Mouse (Mus musculus) MEL (cell line): ENCODE measurements at regions not wholly inside any gene's neighbourhood (a gene's known extent, or its start where the extent isn't known, plus 50 kb on each side); places are given as distances from the start of the nearest gene placed in this dataset.

Experiments
- DNase-seq: peaks from one replicate; pipeline ENCODE4 v3.0.0; 2011; ENCODE audit warnings: low read depth, low spot score
- H3K27ac ChIP-seq: 2 replicates; pipeline ENCODE4 v1.5.1; 2012; ENCODE audit warnings: low read depth, mild to moderate bottlenecking, control low read depth, low read length, moderate library complexity; ENCODE audit not compliant: control insufficient read depth
- H3K27me3 ChIP-seq, 2 experiments: fragments of 150-350 bp in 1 of 2; sonication (generic) in 1 of 2; 2 replicates each; pipeline ENCODE4 v1.6.1; 2012; ENCODE audit warnings: low read length in 2 of 2, mild to moderate bottlenecking in 2 of 2, improper control_type of control experiment in 1 of 2, moderate library complexity in 1 of 2; ENCODE audit not compliant: insufficient read depth in 2 of 2, control insufficient read depth in 1 of 2
- H3K36me3 ChIP-seq, 2 experiments: 2 replicates each; pipeline ENCODE4 v1.6.1; 2012 to 2014; ENCODE audit warnings: low read length in 2 of 2, improper control_type of control experiment in 1 of 2, inconsistent platforms in 1 of 2, mild to moderate bottlenecking in 1 of 2; ENCODE audit not compliant: insufficient read depth in 2 of 2, control insufficient read depth in 1 of 2
- H3K4me1 ChIP-seq, 2 experiments: fragments of 150-350 bp in 1 of 2; sonication (generic) in 1 of 2; 2 replicates each; pipeline ENCODE4 v1.6.1; 2012; ENCODE audit warnings: low read length in 2 of 2, improper control_type of control experiment in 1 of 2, mild to moderate bottlenecking in 1 of 2; ENCODE audit not compliant: insufficient read depth in 2 of 2, control insufficient read depth in 1 of 2
- H3K4me3 ChIP-seq, 2 experiments: fragments of 150-350 bp in 1 of 2; sonication (generic) in 1 of 2; 2 replicates each; pipeline ENCODE4 v1.5.1; 2012; ENCODE audit warnings: low read depth in 2 of 2, low read length in 2 of 2, mild to moderate bottlenecking in 2 of 2, moderate library complexity in 2 of 2, control low read depth in 1 of 2, improper control_type of control experiment in 1 of 2; ENCODE audit not compliant: control insufficient read depth in 1 of 2, insufficient read depth in 1 of 2
- H3K79me2 ChIP-seq: 2 replicates; pipeline ENCODE4 v1.6.1; 2012; ENCODE audit warnings: mild to moderate bottlenecking, low read length, moderate library complexity; ENCODE audit not compliant: control insufficient read depth, poor library complexity, insufficient read depth
- H3K9ac ChIP-seq: 2 replicates; pipeline ENCODE4 v1.6.1; 2012; ENCODE audit warnings: low read depth, mild to moderate bottlenecking, control low read depth, low read length, moderate library complexity; ENCODE audit not compliant: control insufficient read depth, poor library complexity, severe bottlenecking
- H3K9me3 ChIP-seq: fragments of 150-350 bp; sonication (generic); replicated peaks from 2 replicates; pipeline ENCODE4 v1.6.1; 2012; ENCODE audit warnings: mild to moderate bottlenecking, low read length, improper control_type of control experiment, moderate library complexity; ENCODE audit not compliant: insufficient read depth
- BHLHE40 ChIP-seq: IDR thresholded peaks from 2 replicates; pipeline ENCODE4 v1.6.1; 2012; ENCODE audit warnings: low read depth, mild to moderate bottlenecking, inconsistent platforms, low read length, improper control_type of control experiment, borderline replicate concordance
- CHD1 ChIP-seq: IDR thresholded peaks from 2 replicates; pipeline ENCODE4 v1.6.1; 2012; ENCODE audit warnings: low read depth, mild to moderate bottlenecking, inconsistent platforms, low read length, improper control_type of control experiment
- CHD2 ChIP-seq: IDR thresholded peaks from 2 replicates; pipeline ENCODE4 v1.6.1; 2011; ENCODE audit warnings: low read length, improper control_type of control experiment
- CTCF ChIP-seq, 3 experiments: IDR thresholded peaks in 2 of 3; conservative IDR thresholded peaks in 1 of 3; 2 replicates each; pipeline ENCODE4 v1.5.1; 2011 to 2012; ENCODE audit warnings: low read length in 3 of 3, low read depth in 2 of 3, mild to moderate bottlenecking in 2 of 3, improper control_type of control experiment in 1 of 3, inconsistent platforms in 1 of 3, mixed read lengths in 1 of 3, moderate library complexity in 1 of 3; ENCODE audit not compliant: control insufficient read depth in 1 of 3, insufficient read depth in 1 of 3, poor library complexity in 1 of 3, severe bottlenecking in 1 of 3
- E2F4 ChIP-seq: IDR thresholded peaks from 2 replicates; pipeline ENCODE4 v1.6.1; 2011; ENCODE audit warnings: low read depth, low read length, improper control_type of control experiment, borderline replicate concordance
- ELF1 ChIP-seq: IDR thresholded peaks from 2 replicates; pipeline ENCODE4 v1.6.1; 2014; ENCODE audit warnings: low read depth, mild to moderate bottlenecking, inconsistent platforms, low read length, improper control_type of control experiment, moderate library complexity
- EP300 ChIP-seq, 2 experiments: IDR thresholded peaks; 2 replicates each; pipeline ENCODE4 v1.6.1; 2011; ENCODE audit warnings: improper control_type of control experiment in 2 of 2, low read length in 2 of 2, low read depth in 1 of 2, mild to moderate bottlenecking in 1 of 2
- ETS1 ChIP-seq: IDR thresholded peaks from 2 replicates; pipeline ENCODE4 v1.6.1; 2012; ENCODE audit warnings: low read depth, mild to moderate bottlenecking, inconsistent platforms, low read length, improper control_type of control experiment, moderate library complexity
- GABPA ChIP-seq: IDR thresholded peaks from 2 replicates; pipeline ENCODE4 v1.6.1; 2012; ENCODE audit warnings: low read depth, mild to moderate bottlenecking, inconsistent platforms, low read length, improper control_type of control experiment, moderate library complexity
- GATA1 ChIP-seq: IDR thresholded peaks from 2 replicates; pipeline ENCODE4 v1.6.1; 2011; ENCODE audit warnings: low read depth, low read length, improper control_type of control experiment
- HCFC1 ChIP-seq: IDR thresholded peaks from 2 replicates; pipeline ENCODE4 v1.6.1; 2012; ENCODE audit warnings: low read depth, mild to moderate bottlenecking, inconsistent platforms, low read length, improper control_type of control experiment, moderate library complexity
- JUND ChIP-seq: IDR thresholded peaks from 2 replicates; pipeline ENCODE4 v1.6.1; 2011; ENCODE audit warnings: low read depth, mild to moderate bottlenecking, improper control_type of control experiment, low read length
- KAT2A ChIP-seq: conservative IDR thresholded peaks from 2 replicates; pipeline ENCODE4 v1.6.1; 2012; ENCODE audit warnings: low read depth, low read length, improper control_type of control experiment, inconsistent platforms
- MAFK ChIP-seq: IDR thresholded peaks from 2 replicates; pipeline ENCODE4 v1.6.1; 2011; ENCODE audit warnings: low read depth, mild to moderate bottlenecking, low read length, improper control_type of control experiment, borderline replicate concordance
- MAX ChIP-seq: IDR thresholded peaks from 2 replicates; pipeline ENCODE4 v1.6.1; 2011; ENCODE audit warnings: low read length, improper control_type of control experiment
- MAZ ChIP-seq: IDR thresholded peaks from 2 replicates; pipeline ENCODE4 v1.6.1; 2012; ENCODE audit warnings: low read depth, mild to moderate bottlenecking, inconsistent platforms, low read length, improper control_type of control experiment
- MEF2A ChIP-seq: IDR thresholded peaks from 2 replicates; pipeline ENCODE4 v1.6.1; 2014; ENCODE audit warnings: low read depth, mild to moderate bottlenecking, inconsistent platforms, low read length, improper control_type of control experiment; ENCODE audit not compliant: poor library complexity, insufficient replicate concordance, severe bottlenecking; ENCODE audit errors: extremely low read depth
- MXI1 ChIP-seq: IDR thresholded peaks from 2 replicates; pipeline ENCODE4 v1.6.1; 2011; ENCODE audit warnings: mild to moderate bottlenecking, low read depth, low read length, improper control_type of control experiment
- MYB ChIP-seq: IDR thresholded peaks from 2 replicates; pipeline ENCODE4 v1.6.1; 2011; ENCODE audit warnings: mild to moderate bottlenecking, low read depth, low read length, improper control_type of control experiment
- MYC ChIP-seq: IDR thresholded peaks from 2 replicates; pipeline ENCODE4 v1.6.1; 2011; ENCODE audit warnings: low read depth, mild to moderate bottlenecking, low read length, improper control_type of control experiment, moderate library complexity
- NELFE ChIP-seq: IDR thresholded peaks from 2 replicates; pipeline ENCODE4 v1.6.1; 2011; ENCODE audit warnings: low read depth, low read length, improper control_type of control experiment
- NRF1 ChIP-seq: IDR thresholded peaks from 2 replicates; pipeline ENCODE4 v1.6.1; 2014; ENCODE audit warnings: low read depth, mild to moderate bottlenecking, inconsistent platforms, low read length, improper control_type of control experiment, moderate library complexity; ENCODE audit not compliant: poor library complexity, insufficient read depth, severe bottlenecking
- POLR2A ChIP-seq, 2 experiments: IDR thresholded peaks; 2 replicates each; pipeline ENCODE4 v1.6.1; 2011 to 2012; ENCODE audit warnings: low read length in 2 of 2, mild to moderate bottlenecking in 2 of 2, control low read depth in 1 of 2, improper control_type of control experiment in 1 of 2, low read depth in 1 of 2, moderate library complexity in 1 of 2; ENCODE audit not compliant: control insufficient read depth in 1 of 2, insufficient read depth in 1 of 2, poor library complexity in 1 of 2
- POLR2AphosphoS2 ChIP-seq: IDR thresholded peaks from 2 replicates; pipeline ENCODE4 v1.6.1; 2011; ENCODE audit warnings: low read length, improper control_type of control experiment
- POLR2AphosphoS5 ChIP-seq: IDR thresholded peaks from 2 replicates; pipeline ENCODE4 v1.6.1; 2012; ENCODE audit warnings: low read depth, borderline replicate concordance, mild to moderate bottlenecking, inconsistent platforms, low read length, moderate library complexity, mixed read lengths
- RAD21 ChIP-seq: IDR thresholded peaks from 2 replicates; pipeline ENCODE4 v1.6.1; 2011; ENCODE audit warnings: mild to moderate bottlenecking, low read depth, low read length, improper control_type of control experiment
- RCOR1 ChIP-seq: IDR thresholded peaks from 2 replicates; pipeline ENCODE4 v1.6.1; 2012; ENCODE audit warnings: low read depth, mild to moderate bottlenecking, inconsistent platforms, low read length, improper control_type of control experiment
- SMC3 ChIP-seq: IDR thresholded peaks from 2 replicates; pipeline ENCODE4 v1.6.1; 2011; ENCODE audit warnings: low read depth, low read length, improper control_type of control experiment
- TAL1 ChIP-seq: IDR thresholded peaks from 2 replicates; pipeline ENCODE4 v1.6.1; 2012; ENCODE audit warnings: mild to moderate bottlenecking, inconsistent platforms, low read length, moderate library complexity, mixed read lengths
- TBP ChIP-seq: IDR thresholded peaks from 2 replicates; pipeline ENCODE4 v1.8.0; 2011; ENCODE audit warnings: low read depth, low read length, improper control_type of control experiment
- TCF12 ChIP-seq: IDR thresholded peaks from 2 replicates; pipeline ENCODE4 v1.6.1; 2014; ENCODE audit warnings: low read depth, mild to moderate bottlenecking, inconsistent platforms, low read length, improper control_type of control experiment, moderate library complexity
- UBTF ChIP-seq: IDR thresholded peaks from 2 replicates; pipeline ENCODE4 v1.6.1; 2012; ENCODE audit warnings: low read depth, mild to moderate bottlenecking, inconsistent platforms, low read length, improper control_type of control experiment, moderate library complexity, borderline replicate concordance; ENCODE audit not compliant: insufficient read depth
- USF1 ChIP-seq: IDR thresholded peaks from 2 replicates; pipeline ENCODE4 v1.6.1; 2014; ENCODE audit warnings: low read depth, mild to moderate bottlenecking, inconsistent platforms, low read length, improper control_type of control experiment, moderate library complexity
- USF2 ChIP-seq, 2 experiments: IDR thresholded peaks; 2 replicates each; pipeline ENCODE4 v1.6.1; 2011 to 2012; ENCODE audit warnings: improper control_type of control experiment in 2 of 2, low read length in 2 of 2, borderline replicate concordance in 1 of 2, inconsistent platforms in 1 of 2, low read depth in 1 of 2, mild to moderate bottlenecking in 1 of 2; ENCODE audit not compliant: insufficient read depth in 1 of 2
- ZC3H11A ChIP-seq: IDR thresholded peaks from 2 replicates; pipeline ENCODE4 v1.6.1; 2012; ENCODE audit warnings: low read depth, mild to moderate bottlenecking, inconsistent platforms, low read length, improper control_type of control experiment
- ZKSCAN1 ChIP-seq: IDR thresholded peaks from 2 replicates; pipeline ENCODE4 v1.6.1; 2012; ENCODE audit warnings: low read depth, mild to moderate bottlenecking, inconsistent platforms, low read length, improper control_type of control experiment, moderate library complexity
- ZMIZ1 ChIP-seq: IDR thresholded peaks from 2 replicates; pipeline ENCODE4 v1.6.1; 2012; ENCODE audit warnings: low read depth, mild to moderate bottlenecking, inconsistent platforms, low read length, improper control_type of control experiment, moderate library complexity
- ZNF384 ChIP-seq: IDR thresholded peaks from 2 replicates; pipeline ENCODE4 v1.6.1; 2012; ENCODE audit warnings: low read depth, mild to moderate bottlenecking, inconsistent platforms, low read length, improper control_type of control experiment

GRCm38 (mm10) chr10:100701938-100702337 is 111.7 kb downstream of the 1700017N19Rik start:
- DNase-seq = peak; percentile 85
- H3K4me3 ChIP-seq = peak overlapping the region; percentile 22 to 31; a peak in 3 of 4 replicates
- H3K36me3 ChIP-seq = peaks cover 0 to 4% of the 10 kb centered on the region in 2 experiments; a peak in 2 of 4 replicates
- no peaks in the 10 kb centered on the region for H3K9me3 ChIP-seq
- H3K9ac ChIP-seq = peak overlapping the region; percentile 22; the same call in 1 of the 2 replicates
- H3K27ac ChIP-seq = peak overlapping the region; percentile 88
- no peaks in the 10 kb centered on the region for H3K27me3 ChIP-seq
- peaks cover 4% of the 10 kb centered on the region in 2 experiments; a peak in 3 of 4 replicates for H3K4me1 ChIP-seq
- no peaks in the 10 kb centered on the region for H3K79me2 ChIP-seq
- TF ChIP-seq NELFE (no peak), GATA1 (peak; percentile 88), RAD21 (no peak), TBP (peak; percentile 23), SMC3 (no peak), RCOR1 (peak; percentile 70), POLR2A (IDR thresholded peaks at IDR 0.05; ENCODE audit: control insufficient read depth in 1 of 2, insufficient read depth in 1 of 2, low read depth in 1 of 2, low read length in 2 of 2, poor library complexity in 1 of 2) (no peak), JUND (no peak), BHLHE40 (no peak), GABPA (no peak), ETS1 (peak; percentile 59; the same call in 1 of the 2 replicates), MEF2A (no peak), ZKSCAN1 (no peak), MYB (no peak), KAT2A (no peak), HCFC1 (no peak), ZC3H11A (no peak), CHD2 (no peak), USF1 (no peak), NRF1 (no peak), MYC (no peak), MAX (no peak), USF2 (IDR thresholded peaks at IDR 0.05; ENCODE audit: borderline replicate concordance in 1 of 2, insufficient read depth in 1 of 2, low read depth in 1 of 2, low read length in 2 of 2) (no peak), ZNF384 (no peak), UBTF (no peak), TAL1 (no peak), MAFK (no peak), E2F4 (no peak), EP300 (IDR thresholded peaks at IDR 0.05; ENCODE audit: low read depth in 1 of 2, low read length in 2 of 2) (peak; percentile 90 to 94), TCF12 (peak; percentile 76), POLR2AphosphoS2 (no peak), MAZ (no peak), MXI1 (no peak), POLR2AphosphoS5 (no peak), ZMIZ1 (no peak), CTCF (IDR thresholded peaks at IDR 0.05 in 2 of 3, conservative IDR thresholded peaks at IDR 0.05 in 1 of 3; ENCODE audit: control insufficient read depth in 1 of 3, insufficient read depth in 1 of 3, low read depth in 2 of 3, low read length in 3 of 3, poor library complexity in 1 of 3, severe bottlenecking in 1 of 3) (no peak), ELF1 (peak; percentile 33; the same call in 1 of the 2 replicates), CHD1 (no peak)
